Mouse (Mus musculus): ENCODE results near the gene Hoxb4.
A peak's percentile ranks its signal among the peaks of the same experiment; 100 is the strongest.

Gene Hoxb4

DNA sequence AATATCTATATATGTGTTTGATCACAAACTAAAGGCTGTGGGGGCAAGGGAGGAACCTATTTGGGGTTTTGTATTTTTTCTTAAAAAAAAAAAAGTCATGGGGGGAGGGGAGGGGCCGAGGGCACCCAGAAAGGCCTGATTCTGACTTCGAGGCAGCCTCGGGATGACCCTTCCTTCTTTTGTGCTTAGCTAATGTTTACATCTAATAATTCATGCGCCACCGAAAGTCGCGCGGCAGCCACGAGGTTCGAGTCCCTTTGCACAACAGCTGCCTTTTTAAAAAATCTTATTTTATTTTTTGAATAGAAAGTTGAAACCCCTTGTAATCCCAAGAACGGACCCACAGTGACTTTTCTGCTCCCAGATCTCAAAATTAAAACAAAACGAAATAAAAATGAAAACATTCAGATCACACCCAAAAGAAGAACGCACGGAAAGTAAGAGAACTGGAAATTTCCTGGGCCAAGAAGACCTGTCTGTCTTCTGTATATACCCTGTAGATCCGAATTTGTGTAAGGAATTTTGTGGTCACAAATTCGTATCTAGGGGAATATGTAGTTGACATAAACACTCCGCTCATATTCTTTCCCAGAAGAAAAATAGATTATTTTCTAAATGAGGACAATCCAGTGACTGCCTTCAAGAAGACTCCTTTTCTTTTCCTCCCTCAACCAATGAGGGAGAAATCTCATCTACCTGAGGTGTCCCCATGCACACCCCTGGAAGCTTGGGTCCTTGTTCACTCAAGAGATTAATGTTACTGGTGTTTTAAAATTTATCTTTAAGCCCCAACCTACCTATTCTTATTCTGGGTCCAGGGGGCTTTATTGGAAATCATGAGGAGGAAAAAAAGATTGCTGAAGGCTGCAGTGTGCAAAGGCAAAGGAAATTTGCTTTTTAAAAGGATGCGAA lies 1.1 kb upstream of the Hoxb4 start:
- DNase-seq, result no peak

DNA sequence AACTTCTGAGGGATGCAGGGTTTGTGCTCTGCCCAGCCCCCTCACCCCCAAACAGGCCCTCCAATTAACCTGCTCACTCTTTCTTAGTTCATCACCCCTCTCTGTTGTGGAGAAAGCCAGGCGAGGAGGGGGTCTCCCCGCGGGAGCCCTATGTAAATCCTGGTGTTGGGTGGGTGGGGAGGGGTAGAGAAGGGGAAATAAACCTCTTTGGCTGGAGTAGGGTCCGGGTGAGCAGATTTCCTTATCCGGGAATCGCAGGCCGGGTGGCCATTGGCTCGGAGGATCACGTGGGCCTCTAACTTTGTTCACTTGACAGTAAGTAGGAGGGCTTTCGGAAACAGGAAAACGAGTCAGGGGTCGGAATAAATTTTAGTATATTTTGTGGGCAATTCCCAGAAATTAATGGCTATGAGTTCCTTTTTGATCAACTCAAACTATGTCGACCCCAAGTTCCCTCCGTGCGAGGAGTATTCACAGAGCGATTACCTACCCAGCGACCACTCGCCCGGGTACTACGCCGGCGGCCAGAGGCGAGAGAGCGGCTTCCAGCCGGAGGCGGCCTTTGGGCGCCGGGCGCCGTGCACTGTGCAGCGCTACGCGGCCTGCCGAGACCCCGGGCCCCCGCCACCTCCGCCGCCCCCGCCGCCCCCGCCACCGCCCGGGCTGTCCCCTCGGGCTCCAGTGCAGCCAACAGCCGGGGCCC lies 452 bp downstream of the Hoxb4 start:
- DNase-seq, result peak; percentile 64

GRCm38 (mm10) chr11:96319071-96319902 lies 1.2 kb downstream of the Hoxb4 start:
- DNase-seq, result no peak

GRCm38 (mm10) chr11:96319910-96320309 lies 1.8 kb downstream of the Hoxb4 start:
- no peak for DNase-seq

DNA sequence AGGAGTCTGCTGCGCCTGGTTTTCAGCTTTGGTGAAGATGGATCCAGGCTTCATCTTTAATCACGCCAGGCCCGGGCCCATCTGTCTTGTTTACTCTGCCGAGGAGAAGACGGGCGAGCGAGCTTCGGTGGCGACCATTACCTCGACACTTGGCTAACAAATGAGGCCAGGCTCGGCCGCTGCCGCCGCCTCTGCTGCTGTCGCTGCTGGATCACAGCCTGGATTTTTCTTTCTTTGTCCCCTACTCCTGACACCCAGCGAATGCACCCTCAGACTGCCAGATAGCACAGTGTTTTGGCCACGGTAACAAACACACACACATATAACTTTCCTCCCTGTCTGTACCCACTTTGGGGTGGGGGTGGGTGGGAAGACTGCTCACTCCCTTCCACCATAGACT lies 2.6 kb downstream of the Hoxb4 start:
- no peak for DNase-seq

DNA sequence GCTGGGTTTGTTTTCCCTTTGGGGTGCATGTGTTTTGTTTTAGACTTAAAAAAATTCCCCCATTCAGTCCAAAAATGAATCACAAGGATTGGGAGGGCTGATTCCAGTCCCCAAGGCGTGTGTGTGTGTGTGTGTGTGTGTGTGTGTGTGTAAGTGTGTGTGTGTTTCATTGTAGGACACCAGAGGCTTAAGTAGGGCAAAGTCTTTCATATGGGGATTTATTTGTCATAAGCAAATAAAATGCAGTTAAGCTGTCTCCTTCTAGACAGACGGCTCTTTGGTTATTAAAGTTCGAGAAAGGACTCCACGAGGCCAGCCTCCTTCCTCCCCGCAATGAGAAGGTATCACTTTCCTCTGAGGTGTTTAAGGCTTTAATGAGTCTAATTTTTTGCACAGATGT lies 3.8 kb downstream of the Hoxb4 start:
- no peak for DNase-seq

GRCm38 (mm10) chr11:96322738-96323137 lies 4.7 kb downstream of the Hoxb4 start:
- DNase-seq, result no peak

DNA sequence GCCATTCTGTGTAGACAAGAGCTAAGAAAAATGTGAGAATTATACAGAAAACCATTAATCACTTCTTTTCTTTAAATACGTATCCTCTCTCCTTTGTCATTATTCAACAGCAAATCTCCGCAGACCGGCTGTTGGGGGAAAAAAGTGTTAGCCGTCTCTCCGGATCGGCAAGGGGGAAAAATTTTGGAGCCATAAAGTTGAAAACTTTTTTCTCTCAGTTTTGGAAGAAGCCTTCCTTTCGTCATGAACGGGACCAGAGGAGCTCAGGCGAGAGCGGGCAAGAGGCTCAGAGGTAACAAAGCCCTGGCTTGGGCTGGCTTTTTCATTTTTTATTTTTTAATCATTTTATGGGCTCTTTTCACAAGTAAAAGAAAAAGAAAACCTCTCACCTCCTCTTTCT lies 5.1 kb downstream of the Hoxb4 start, which contains the start of gene Hoxb3:
Gene Hoxb3, plus strand, starts transcription at position 173 of the 400 bp plus-strand sequence.
- DNase-seq, result no peak

DNA sequence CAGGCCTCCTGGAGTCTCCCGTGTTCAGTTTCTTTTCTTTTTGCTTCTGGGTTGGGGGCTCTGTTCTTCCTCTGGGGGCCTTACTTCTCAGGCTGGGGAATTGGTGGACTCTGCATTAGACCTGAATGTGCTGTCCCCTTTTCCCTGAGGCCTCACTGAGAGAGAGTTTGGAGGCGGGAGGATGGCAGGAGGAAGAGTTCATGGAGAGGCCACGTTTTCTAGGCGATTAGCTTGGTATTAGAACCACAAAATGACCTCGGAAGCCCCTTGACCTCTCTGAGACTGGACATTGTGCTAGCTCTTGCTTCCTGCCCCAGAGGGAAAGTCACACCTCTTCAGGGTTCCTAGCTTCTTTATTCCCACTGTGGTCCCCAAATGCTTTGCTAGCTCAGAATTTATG lies 6.1 kb downstream of the Hoxb4 start:
- no peak for DNase-seq

DNA sequence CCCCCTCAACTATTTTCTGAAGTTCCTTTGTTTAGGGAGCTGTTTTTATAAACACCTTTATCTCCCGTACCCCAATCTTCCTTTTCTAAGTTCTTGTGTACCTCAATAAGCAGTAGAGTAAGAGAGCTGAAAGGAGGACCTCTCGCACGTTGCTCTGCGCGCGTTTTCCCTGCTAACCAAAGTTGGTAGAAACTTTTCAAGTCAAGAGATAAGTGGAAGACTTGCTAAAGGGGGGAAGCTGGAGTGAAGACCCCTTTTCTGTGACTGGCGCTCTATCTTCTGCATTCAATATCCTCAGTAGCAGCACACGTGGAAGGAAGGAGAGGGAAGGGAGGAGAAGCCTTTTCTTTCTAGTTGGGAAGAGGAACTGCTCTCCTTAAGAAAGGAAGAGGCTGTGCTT lies 6.9 kb downstream of the Hoxb4 start:
- DNase-seq, result no peak

GRCm38 (mm10) chr11:96325747-96326212 lies 7.7 kb downstream of the Hoxb4 start:
- DNase-seq, result no peak

DNA sequence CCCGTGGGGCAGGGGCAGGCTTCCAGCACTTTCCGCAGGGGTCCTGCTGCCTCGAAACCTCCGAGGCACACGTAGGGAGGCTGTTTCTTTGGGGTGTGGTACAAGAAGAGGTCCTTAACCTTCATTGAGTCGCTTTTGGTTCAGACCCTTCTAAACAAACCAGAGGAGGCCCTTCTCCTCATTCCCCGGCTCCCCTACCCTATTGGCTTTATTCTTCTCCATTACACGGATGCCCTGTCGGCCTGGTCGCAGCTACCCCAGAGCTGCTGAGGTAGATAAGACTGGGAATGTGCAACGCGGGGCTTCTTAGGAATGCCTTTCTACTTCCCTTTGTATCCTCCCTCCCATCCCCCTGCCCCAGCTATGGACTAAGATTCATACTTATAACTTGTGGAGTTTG lies 8.6 kb downstream of the Hoxb4 start:
- DNase-seq, result no peak

DNA sequence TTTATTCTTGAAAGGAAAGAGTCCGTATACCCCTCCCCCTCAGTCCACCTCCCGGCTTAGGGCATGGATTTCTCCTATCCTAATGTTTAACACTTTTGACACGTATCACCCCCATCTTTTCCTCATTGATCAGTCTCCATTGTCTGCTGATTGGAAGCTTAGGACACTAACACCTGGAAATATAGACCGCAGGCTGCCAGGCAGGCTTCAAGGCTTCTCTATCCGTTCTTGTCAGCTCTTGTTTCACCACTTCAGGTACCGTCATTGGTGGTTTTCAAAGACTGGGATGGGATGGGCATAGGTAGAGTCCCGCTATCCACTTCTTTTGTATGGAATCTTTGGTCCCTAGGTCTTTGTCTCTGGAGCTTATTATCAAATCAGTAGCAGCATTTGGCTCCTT lies 9.1 kb downstream of the Hoxb4 start:
- no peak for DNase-seq

- DNase-seq, result no peak
Observed at GRCm38 (mm10) chr11:96327750-96328149, 9.7 kb downstream of the Hoxb4 start.

DNA sequence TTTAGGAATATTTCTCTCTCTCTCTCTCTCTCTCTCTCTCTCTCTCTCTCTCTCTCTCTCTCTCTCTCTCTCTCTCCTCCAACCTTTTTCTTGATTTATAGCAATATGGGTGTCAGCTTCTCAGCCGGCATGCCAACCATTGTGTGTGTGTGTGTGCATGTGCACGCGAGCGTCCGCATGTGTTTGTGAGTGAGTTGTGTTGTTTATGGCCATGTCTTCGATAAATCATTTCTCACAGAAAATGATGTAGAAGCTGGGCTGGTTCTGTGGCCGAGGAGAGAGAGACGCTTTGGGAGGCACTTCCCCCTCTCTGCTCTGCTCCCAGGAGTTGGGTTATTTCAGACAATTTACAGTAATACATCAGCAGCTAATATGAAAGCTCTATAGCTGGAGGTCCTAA lies 10.5 kb downstream of the Hoxb4 start:
- no peak for DNase-seq

GRCm38 (mm10) chr11:96332105-96332504 lies 14.0 kb downstream of the Hoxb4 start:
- no peak for DNase-seq

- DNase-seq, result no peak
Observed at GRCm38 (mm10) chr11:96332618-96333032, 14.6 kb downstream of the Hoxb4 start.

DNA sequence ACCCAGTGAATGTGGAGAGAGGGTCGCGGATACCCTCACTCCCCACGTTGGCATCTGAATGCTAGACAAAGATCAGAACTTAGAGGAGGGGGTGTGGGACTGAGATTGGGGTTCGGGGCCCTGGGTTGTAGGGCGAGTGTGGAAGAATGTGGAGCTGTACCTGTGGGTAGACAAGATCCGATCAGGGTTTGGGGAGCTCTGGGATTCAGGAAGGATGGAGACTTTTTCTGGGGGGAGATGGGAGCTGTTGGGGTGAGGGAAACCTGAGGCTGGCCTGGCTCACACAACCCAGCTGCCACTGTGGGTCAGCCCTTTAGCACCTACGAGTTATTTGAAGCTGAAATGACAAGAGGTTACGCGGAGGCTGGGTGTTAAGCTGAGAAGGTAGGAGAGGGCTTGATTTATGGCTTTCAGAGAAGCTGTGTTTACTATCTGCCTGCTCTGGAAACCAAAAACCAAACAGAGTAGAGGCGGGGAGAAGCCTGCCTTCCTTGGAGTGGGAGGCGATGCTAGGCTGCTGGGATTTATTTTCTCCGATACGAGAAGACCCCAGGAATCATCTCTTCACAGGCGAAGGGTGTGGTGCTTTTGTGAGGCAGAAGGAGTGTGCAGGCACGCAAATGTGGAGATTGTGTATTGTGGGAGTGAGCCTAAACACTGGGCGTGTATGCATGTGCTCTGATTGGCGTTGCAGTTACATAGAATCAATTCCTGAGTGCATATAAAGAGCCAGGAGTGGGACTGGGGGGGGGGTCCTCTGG lies 15.4 kb downstream of the Hoxb4 start:
- no peak for DNase-seq

DNA sequence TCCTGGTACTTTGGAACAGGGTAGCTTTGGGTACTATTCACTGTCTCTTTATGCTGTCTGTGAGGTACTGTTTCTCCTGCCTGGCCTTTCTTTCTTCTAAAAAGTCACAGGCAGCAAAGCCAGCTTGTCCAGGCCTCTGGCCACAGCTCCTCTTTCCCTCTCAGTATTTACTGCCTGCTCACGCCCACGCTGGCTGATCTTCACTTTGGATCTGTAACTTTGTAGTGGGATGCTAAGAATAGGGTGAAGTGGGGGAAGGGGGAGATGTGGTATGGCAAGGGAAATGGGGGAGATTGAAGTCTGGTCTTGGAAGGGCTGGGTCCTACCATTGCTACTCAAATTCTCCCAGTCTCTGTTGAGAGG lies 15.9 kb downstream of the Hoxb4 start:
- DNase-seq, result no peak

- DNase-seq, result no peak
Observed at GRCm38 (mm10) chr11:96334998-96335397, 16.9 kb downstream of the Hoxb4 start.

DNA sequence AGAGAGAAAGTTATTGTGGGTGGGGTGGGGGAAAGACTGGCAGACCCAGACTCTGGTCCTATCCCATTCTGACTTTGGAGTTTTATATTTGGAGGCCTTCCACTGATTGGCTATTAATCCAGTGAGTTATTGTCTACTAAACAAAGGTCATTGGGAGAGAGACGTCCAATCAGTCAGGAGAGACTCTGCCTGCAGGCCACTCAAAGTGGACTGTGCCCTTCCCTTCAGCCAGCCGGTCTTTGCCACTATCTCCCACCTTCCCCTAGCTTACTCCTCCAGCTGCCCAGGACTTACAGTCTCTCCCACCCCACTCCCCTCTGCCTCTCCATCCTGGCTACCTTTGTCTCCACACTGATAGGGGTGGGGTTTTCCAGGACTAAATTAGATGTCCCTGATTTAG lies 18.5 kb downstream of the Hoxb4 start:
- no peak for DNase-seq

DNA sequence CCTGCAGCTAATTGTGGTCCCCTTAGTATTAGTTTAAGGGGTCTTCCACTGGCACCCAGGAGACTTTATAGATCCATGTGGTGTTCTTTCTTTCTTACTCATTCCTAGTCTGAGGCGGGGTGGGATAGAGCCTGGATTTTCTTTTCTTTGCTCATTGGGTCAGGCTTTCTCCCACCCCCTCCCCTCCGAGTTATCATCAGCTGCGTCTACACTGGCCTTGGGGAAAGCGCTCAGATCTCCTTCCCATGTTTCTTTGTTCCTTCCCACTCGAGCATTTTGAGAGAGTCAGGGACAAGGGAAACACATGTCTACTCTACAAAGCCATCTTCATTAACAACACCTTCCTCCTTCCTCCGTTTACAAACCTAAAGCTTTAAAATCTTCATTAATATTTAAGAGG lies 19.0 kb downstream of the Hoxb4 start:
- DNase-seq, result no peak
